Mouse (Mus musculus): ENCODE data around the gene Col4a2. TPM values are rescaled to one million over a fixed set of nuclear protein-coding genes. Genes with fewer than 3 reads are reported as not detected.
A peak's percentile ranks its signal among the peaks of the same experiment; 100 is the strongest.

Gene Col4a2
- polyA plus RNA-seq, 1 experiment, result 8.4 TPM

GRCm38 (mm10) chr8:11347699-11348098, 35.1 kb downstream of the Col4a2 start:
- H3K36me3 ChIP-seq (ENCODE audit: control insufficient read depth, insufficient read depth, low read length), result no peaks in the 10 kb centered on the region
- TF ChIP-seq POLR2A (IDR thresholded peaks at IDR 0.05; ENCODE audit: control insufficient read depth, low read depth, low read length) (no peak), CTCF (IDR thresholded peaks at IDR 0.05; ENCODE audit: control insufficient read depth, insufficient read depth, insufficient replicate concordance, low read depth, low read length) (no peak)
- H3K4me1 ChIP-seq (ENCODE audit: control insufficient read depth, insufficient read depth, low read length), result no peaks in the 10 kb centered on the region
- no peak overlapping the region for H3K4me3 ChIP-seq (ENCODE audit: control insufficient read depth, low read depth, low read length)
- no peaks in the 10 kb centered on the region for H3K27me3 ChIP-seq (ENCODE audit: control insufficient read depth, insufficient read depth, low read length)
- no peak overlapping the region for H3K27ac ChIP-seq (ENCODE audit: control insufficient read depth, insufficient read depth, low read depth, low read length)

DNA sequence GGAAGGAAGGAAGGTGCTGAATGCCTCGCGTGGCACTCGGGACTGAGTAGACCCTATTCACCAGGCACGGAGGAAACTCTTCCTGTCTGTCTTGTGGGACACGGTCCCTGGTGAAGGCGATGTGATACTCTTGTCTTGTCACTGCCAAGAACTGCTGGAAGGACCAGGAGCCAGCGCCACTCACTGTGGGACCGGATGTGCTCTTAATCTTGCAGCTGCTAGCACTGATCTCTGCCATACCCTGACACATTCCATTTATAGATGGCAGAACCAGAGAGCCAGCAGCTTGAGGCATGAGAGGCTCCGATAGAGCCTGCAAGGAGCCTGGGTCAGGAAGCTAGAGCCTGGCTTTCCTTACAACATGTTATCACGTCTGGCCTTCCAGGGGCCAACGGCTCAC, 36.0 kb downstream of the Col4a2 start:
- Histone ChIP-seq H3K4me1 (ENCODE audit: control insufficient read depth, insufficient read depth, low read length) (no peaks in the 10 kb centered on the region), H3K27ac (ENCODE audit: control insufficient read depth, insufficient read depth, low read depth, low read length) (peak overlapping the region; percentile 12; the same call in 1 of the 2 replicates)
- TF ChIP-seq CTCF (IDR thresholded peaks at IDR 0.05; ENCODE audit: control insufficient read depth, insufficient read depth, insufficient replicate concordance, low read depth, low read length), result no peak

GRCm38 (mm10) chr8:11351355-11351754, 38.8 kb downstream of the Col4a2 start:
- Histone ChIP-seq H3K27me3 (ENCODE audit: control insufficient read depth, insufficient read depth, low read length) (no peaks in the 10 kb centered on the region), H3K4me3 (ENCODE audit: control insufficient read depth, low read depth, low read length) (no peak overlapping the region), H3K36me3 (ENCODE audit: control insufficient read depth, insufficient read depth, low read length) (no peaks in the 10 kb centered on the region), H3K27ac (ENCODE audit: control insufficient read depth, insufficient read depth, low read depth, low read length) (no peak overlapping the region), H3K4me1 (ENCODE audit: control insufficient read depth, insufficient read depth, low read length) (no peaks in the 10 kb centered on the region)
- TF ChIP-seq POLR2A (IDR thresholded peaks at IDR 0.05; ENCODE audit: control insufficient read depth, low read depth, low read length) (no peak), CTCF (IDR thresholded peaks at IDR 0.05; ENCODE audit: control insufficient read depth, insufficient read depth, insufficient replicate concordance, low read depth, low read length) (no peak)

More for the DNA sequence above, 36.0 kb downstream of the Col4a2 start:
- Histone ChIP-seq H3K4me3 (ENCODE audit: control insufficient read depth, low read depth, low read length) (no peak overlapping the region), H3K27me3 (ENCODE audit: control insufficient read depth, insufficient read depth, low read length) (no peaks in the 10 kb centered on the region), H3K36me3 (ENCODE audit: control insufficient read depth, insufficient read depth, low read length) (no peaks in the 10 kb centered on the region)

GRCm38 (mm10) chr8:11352514-11352913, 39.9 kb downstream of the Col4a2 start:
- H3K27me3 ChIP-seq (ENCODE audit: control insufficient read depth, insufficient read depth, low read length), result no peaks in the 10 kb centered on the region
- H3K27ac ChIP-seq (ENCODE audit: control insufficient read depth, insufficient read depth, low read depth, low read length), result no peak overlapping the region
- H3K4me3 ChIP-seq (ENCODE audit: control insufficient read depth, low read depth, low read length), result no peak overlapping the region
- no peaks in the 10 kb centered on the region for H3K4me1 ChIP-seq (ENCODE audit: control insufficient read depth, insufficient read depth, low read length)
- TF ChIP-seq POLR2A (IDR thresholded peaks at IDR 0.05; ENCODE audit: control insufficient read depth, low read depth, low read length) (no peak), CTCF (IDR thresholded peaks at IDR 0.05; ENCODE audit: control insufficient read depth, insufficient read depth, insufficient replicate concordance, low read depth, low read length) (no peak)
- no peaks in the 10 kb centered on the region for H3K36me3 ChIP-seq (ENCODE audit: control insufficient read depth, insufficient read depth, low read length)

DNA sequence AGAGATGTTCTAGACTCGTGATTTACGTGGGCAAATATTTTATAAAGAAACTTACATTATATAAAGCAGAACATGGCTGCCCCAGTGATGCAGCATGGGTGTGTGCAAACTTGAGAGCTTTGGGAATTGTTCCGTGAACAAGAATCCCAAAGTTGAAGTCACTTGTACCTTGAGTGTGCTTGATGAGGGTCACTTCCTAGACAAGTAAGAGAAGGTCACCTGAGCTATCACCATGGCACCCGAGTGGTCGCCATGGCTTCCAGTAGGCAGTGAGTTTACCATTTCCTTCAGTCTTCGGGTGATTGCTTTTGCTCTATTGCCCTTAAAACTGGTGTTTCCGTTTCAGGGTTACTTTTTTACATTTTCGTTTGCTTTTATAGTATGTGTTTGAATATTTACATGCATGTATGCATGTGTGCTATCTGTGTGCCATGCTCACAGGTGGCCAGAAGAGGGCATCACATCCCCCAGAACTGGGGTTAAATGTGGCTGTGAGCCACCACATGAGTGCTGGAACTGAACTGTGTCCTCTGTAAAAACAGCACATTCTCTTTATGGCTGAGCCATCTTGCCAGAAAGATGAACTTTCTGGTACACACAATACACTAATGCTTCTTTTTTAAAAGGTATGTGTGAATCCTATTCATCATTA, 42.3 kb downstream of the Col4a2 start:
- H3K27ac ChIP-seq (ENCODE audit: control insufficient read depth, insufficient read depth, low read depth, low read length), result no peak overlapping the region
- TF ChIP-seq CTCF (IDR thresholded peaks at IDR 0.05; ENCODE audit: control insufficient read depth, insufficient read depth, insufficient replicate concordance, low read depth, low read length), result peak; percentile 9; the same call in 1 of the 2 replicates
- no peak for TF ChIP-seq POLR2A (IDR thresholded peaks at IDR 0.05; ENCODE audit: control insufficient read depth, low read depth, low read length)
- H3K27me3 ChIP-seq (ENCODE audit: control insufficient read depth, insufficient read depth, low read length), result no peaks in the 10 kb centered on the region
- no peaks in the 10 kb centered on the region for H3K36me3 ChIP-seq (ENCODE audit: control insufficient read depth, insufficient read depth, low read length)
- H3K4me3 ChIP-seq (ENCODE audit: control insufficient read depth, low read depth, low read length), result no peak overlapping the region
- no peaks in the 10 kb centered on the region for H3K4me1 ChIP-seq (ENCODE audit: control insufficient read depth, insufficient read depth, low read length)

DNA sequence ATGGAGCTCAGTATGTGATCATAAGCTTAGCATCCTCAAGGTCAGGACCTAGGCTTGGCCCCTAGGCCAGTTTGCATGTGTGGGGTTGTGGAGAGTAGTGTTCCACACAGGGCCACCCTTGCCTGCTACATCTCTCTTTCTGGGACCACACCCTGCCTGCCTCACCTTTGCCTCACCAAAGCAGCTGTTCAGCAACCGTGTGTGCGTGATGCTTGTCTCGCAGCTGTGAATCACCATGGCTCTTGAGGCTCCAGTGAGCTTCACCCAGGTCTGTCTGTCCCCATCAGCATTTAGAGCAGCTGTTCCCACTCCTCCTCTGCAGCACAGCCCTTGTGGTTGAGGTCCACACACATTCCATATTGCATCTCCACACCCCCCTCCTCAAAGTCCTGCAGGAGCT, 43.3 kb downstream of the Col4a2 start:
- H3K27me3 ChIP-seq (ENCODE audit: control insufficient read depth, insufficient read depth, low read length), result no peaks in the 10 kb centered on the region
- H3K36me3 ChIP-seq (ENCODE audit: control insufficient read depth, insufficient read depth, low read length), result no peaks in the 10 kb centered on the region
- no peak overlapping the region for H3K4me3 ChIP-seq (ENCODE audit: control insufficient read depth, low read depth, low read length)
- H3K27ac ChIP-seq (ENCODE audit: control insufficient read depth, insufficient read depth, low read depth, low read length), result no peak overlapping the region
- H3K4me1 ChIP-seq (ENCODE audit: control insufficient read depth, insufficient read depth, low read length), result no peaks in the 10 kb centered on the region
- TF ChIP-seq CTCF (IDR thresholded peaks at IDR 0.05; ENCODE audit: control insufficient read depth, insufficient read depth, insufficient replicate concordance, low read depth, low read length) (no peak), POLR2A (IDR thresholded peaks at IDR 0.05; ENCODE audit: control insufficient read depth, low read depth, low read length) (no peak)

DNA sequence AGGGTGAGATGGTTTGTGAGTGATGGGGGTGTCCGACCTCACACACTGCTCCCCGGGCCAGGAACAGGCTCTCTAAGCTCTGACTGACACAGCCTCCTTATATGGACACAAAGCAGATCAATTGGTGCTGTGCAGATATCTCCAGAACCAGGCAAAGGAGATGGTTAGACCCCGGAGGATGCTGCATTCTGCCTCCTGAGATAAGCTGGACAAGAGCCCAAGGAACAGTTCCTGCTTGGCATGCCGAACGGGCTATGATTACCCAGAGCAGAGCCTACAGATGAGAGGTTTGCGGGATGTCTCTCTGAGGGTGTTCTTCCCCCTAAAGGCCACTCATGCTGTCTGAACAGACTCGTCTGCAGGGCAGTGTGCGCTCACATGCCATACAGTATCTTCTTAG, 44.2 kb downstream of the Col4a2 start:
- Histone ChIP-seq H3K27me3 (ENCODE audit: control insufficient read depth, insufficient read depth, low read length) (no peaks in the 10 kb centered on the region), H3K4me1 (ENCODE audit: control insufficient read depth, insufficient read depth, low read length) (no peaks in the 10 kb centered on the region; the same call in 1 of the 2 replicates), H3K4me3 (ENCODE audit: control insufficient read depth, low read depth, low read length) (no peak overlapping the region), H3K27ac (ENCODE audit: control insufficient read depth, insufficient read depth, low read depth, low read length) (no peak overlapping the region), H3K36me3 (ENCODE audit: control insufficient read depth, insufficient read depth, low read length) (no peaks in the 10 kb centered on the region)
- no peak for TF ChIP-seq CTCF (IDR thresholded peaks at IDR 0.05; ENCODE audit: control insufficient read depth, insufficient read depth, insufficient replicate concordance, low read depth, low read length)
- no peak for TF ChIP-seq POLR2A (IDR thresholded peaks at IDR 0.05; ENCODE audit: control insufficient read depth, low read depth, low read length)
